Mouse (Mus musculus) gastrocnemius, postnatal 36 days (tissue): ENCODE data around the gene Rph3al. TPM values are rescaled to one million over a fixed set of nuclear protein-coding genes. Genes with fewer than 3 reads are reported as not detected.
A peak's percentile ranks its signal among the peaks of the same experiment; 100 is the strongest.

Experiments used
- DNase-seq, 2 experiments: peaks; one replicate each; pipeline ENCODE4 v3.0.0; 2022
- intact Hi-C: fragments of 180-260 bp; cut with DNase I; formaldehyde crosslinking; loops from one replicate; pipeline ENCODE4 v1.15.1; 2025
- total RNA-seq, 2 experiments: library from RNA; stranded (reverse); gene quantifications; 2 replicates each; pipeline ENCODE4 v1.2.3; 2021

The Rph3al gene
- total RNA-seq, 2 experiments from 2014 or later, result 9.4 to 11.0 TPM

DNA sequence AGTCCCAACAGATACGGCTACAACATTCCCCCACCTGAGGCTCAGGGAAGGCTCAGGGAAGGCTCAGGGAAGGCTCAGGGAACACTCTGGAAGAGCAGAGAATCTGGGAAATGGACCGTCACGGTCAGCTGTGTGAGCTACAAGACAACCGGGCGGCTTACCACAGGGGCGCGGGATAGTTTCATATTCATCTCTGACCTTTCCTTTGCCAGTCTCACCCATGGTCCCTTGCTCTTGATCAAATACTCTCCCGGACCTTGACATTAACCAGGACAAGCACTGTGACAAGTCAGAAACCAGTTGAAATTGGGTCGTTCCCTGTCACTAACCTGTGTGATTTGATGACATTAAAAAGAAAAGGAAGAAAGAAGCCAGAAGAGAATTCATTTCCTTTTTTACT is 16.7 kb upstream of the Rph3al start:
- DNase-seq, result no peak
- intact Hi-C loops, result no loop called here

DNA sequence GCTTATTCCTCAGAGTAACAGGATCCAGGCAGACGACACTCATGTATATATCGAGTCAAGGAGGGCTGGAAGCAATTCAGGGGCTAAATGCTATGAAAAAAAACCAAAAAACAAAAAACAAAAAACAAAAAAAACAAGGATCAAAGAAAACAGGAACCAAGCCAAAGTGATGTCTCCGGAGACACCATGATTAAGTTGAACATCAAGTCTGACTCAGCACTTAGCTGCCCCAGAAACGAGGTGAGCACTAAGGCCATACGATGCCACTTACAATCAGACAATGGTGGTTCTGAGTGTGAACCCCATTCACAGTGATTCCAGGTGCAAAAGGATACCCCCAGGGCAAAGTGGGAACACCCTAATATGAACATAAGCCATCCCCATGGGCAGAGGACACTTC is 13.7 kb upstream of the Rph3al start:
- intact Hi-C loops, result no loop called here
- no peak for DNase-seq

DNA sequence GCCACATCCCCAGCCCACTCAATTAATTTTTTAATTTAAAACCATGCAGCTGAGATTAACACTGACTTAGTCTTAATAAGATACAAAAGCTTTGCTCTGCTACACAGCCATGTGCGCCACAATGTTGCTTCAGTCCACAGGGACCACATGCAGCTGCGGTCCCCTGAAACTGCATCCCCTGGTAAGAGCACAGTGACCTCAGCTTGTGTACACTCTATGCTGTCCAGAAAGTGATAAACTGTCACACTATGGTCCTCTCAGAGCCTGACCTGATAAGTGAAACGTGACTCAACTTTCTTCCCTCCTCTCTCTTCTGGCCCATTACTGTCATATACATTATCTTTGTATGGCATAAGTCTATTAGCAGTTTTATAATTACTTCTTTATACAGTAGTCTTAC is 12.2 kb upstream of the Rph3al start:
- DNase-seq, result no peak

DNA sequence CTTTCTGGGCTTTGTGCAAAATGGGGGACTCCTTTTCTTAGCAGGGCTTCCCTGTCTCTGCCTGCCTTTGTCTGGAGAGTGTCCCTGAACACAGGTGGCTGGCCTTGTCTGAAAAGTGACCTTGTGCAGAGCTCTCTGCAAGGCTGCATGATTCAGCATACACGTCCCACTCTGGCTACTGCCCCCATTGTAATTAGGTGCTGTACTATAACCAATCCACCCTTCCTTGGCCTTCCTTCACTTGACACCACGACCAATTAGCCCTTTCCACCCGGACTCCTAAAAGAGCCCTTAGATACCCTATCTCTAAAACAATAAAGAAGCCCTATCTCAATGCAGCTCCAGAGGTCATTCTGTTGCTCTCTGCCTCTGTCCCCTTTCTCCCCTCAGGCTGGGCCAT is 10.6 kb upstream of the Rph3al start:
- intact Hi-C loops, result no loop called here
- no peak for DNase-seq

More for the DNA sequence above, 12.2 kb upstream of the Rph3al start:
- intact Hi-C loops, result no loop called here

DNA sequence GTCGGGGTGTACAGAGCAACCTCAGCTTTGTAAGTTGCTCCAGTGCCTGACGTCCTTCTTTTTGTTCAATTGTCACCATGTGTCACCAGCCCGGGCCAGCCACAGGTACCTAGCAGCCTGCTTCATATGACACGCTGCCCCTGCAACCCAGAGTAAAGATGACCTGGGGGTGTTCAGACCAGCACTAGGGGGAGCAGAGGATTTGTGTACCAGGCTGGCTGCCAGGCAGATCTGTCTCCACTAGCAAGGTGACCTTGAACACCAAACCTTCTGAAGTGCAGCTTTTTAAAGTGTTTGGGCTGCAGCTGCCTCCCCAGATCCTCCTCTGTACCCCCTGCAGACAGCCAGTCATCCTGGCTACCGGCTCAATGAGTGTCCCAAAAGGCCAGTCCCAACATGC is 9.0 kb upstream of the Rph3al start:
- intact Hi-C loops, result no loop called here
- no peak for DNase-seq

DNA sequence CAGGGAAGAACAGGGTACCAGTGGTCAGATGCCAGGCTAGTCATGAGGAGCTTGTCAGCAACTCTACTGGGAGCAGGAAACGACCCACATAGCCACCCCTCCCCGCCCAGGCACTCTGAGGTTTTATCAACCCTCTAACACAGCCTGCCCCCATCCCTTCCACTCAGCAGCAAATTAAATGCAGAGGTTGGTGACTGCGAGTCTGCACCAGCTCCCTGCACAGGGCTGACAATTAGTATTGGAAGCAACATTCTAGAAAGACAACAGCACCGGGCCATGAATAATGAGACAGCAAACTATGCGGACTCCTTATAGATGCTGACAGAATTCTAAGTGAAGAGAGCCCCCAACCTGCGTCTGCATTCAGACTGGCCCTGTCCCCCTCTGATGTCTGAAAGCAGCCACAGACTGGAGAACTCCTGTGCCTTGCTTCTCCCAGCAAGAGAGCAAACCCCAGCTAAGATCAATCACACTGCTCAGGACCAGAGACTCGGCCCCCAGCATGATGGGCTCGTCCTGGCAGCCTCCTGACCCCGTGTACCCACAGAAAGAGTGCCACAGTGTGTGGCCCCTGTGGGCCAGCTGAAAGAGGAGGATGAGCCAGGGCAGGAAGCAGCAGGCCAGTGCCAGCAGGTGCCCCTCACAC is 7.7 kb upstream of the Rph3al start:
- no peak for DNase-seq
- intact Hi-C loops, result no loop called here

DNA sequence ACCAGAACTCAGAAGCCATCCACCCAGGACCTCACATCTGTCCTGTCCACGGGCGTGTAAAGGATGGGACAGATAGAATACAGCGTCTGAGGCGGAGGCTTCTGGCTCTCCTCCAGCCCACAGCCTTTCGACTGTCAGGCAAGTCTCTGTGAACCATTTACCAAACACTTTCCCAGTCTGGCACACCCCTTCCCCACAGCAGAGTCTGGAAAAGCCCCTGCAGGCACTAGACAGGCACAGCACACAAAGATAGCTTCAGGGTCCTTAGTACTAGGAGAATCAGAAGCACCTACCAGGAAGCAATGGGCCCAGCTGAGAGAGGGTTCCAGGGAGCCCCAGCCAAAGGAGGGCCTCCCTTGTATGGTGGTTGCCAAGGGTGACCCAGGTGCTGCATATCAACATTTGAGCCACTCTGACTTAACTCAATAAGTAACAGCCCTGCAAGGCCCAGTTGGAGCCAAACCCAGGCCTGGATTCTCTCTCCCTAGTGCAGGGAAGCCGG is 808 bp downstream of the Rph3al start:
- no peak for DNase-seq
- intact Hi-C loops, result no loop called here

DNA sequence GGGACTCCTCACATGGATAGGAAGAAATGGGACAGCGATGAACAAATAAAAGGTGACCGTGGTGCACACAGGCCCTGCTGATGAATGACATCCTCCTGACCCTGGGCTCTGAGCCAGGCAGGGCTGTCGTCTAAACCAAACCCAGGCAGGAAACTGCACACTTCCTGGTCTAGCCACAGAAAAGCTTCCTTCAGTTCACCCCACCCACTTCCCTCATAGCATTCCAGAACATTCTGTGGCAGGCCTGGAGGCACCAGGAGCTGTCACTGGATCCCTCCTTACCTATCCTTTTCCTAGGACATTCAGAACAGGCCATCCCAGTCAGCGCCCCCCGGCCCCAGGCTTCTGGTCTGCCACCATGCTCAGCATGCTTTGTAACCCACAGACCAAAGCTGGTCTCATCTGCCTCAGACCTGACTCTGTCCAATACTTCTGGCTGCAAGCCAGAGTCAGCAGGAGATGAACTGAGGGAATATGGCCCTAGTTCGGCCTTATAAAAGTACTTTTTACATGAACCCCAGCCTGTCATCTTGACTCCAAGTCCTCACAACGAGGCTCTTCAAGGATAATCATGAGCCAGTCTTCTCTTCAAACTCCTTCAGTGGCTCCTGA is 2.3 kb downstream of the Rph3al start:
- intact Hi-C loops, result no loop called here
- DNase-seq, result peak; percentile 42 to 64

DNA sequence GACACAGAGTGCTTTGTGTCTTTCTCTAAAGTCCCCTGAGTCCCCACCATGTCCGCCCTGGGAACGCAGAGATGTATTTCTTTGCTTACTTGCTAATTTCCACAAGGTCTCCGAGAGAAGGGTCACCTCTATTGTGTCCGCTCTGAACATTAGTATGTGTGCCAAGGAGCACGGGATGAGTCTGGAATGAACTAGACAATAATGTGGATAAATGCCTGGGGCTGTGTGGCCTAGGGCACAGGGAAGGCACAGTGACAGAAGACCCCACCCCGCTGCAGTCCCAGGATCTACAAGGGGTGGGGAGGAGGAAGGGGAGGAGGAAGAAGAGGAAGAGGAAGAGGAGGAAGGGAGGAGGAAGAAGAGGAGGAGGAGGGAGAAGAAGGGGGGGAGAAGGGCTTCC is 3.8 kb downstream of the Rph3al start:
- intact Hi-C loops, result no loop called here

DNA sequence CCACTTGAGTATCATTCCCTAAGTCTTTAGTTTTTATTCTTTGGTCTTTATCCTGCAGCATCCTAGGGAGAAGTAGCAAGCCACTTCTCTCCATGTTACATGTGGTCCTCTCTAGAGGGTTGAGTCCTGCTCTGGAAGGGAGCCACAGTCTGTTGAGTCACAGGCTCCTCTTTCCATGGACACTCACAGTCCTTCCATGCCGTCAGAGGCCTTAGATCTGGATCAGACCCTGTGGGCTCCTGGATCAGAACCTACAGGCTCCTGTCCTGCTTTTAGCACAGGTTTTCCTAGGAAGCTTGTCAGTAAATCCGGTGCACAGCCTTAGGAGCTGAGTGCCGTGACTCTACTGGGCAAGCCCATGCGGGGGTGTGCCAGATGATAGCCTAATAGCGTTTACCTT is 4.9 kb downstream of the Rph3al start:
- intact Hi-C loops, result no loop called here

More for the DNA sequence above, 3.8 kb downstream of the Rph3al start:
- DNase-seq, result no peak

DNA sequence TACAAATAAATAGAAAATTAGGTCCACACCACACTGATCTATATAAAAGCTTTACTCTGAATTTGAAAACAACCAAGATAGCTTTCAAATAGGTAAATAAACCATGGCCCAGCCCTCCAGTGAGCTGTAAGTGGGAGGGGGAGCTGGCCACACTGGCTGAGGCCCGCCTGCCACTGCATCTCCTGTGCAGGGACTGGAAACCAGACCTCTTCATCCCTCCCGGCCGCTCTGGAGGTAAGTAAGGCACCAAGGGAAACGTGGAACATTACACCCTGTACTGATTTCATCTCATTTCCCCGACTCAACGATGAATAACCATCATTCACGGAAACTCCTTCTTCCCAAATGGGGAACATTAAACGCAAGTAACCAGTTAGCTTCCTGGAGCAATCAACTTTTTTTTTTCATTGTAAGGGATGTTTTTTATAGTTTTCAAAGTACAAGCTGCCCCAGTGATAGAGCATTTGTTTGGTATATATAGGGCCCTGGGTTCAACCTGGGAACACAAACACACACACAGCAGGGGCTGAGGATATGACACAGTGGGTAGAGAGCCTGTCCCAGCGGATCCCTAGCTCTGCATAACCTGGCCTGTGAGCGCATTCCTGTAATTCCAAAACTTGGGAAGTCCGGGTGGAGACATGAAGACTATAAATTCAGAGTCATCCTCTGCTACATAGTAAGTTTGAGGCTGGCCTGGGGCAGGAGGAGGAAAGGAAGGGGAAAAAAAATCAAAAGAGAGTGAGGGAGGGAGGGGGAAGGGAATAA is 7.1 kb downstream of the Rph3al start:
- intact Hi-C loops, result no loop called here
- DNase-seq, result no peak

More for the DNA sequence above, 4.9 kb downstream of the Rph3al start:
- no peak for DNase-seq

DNA sequence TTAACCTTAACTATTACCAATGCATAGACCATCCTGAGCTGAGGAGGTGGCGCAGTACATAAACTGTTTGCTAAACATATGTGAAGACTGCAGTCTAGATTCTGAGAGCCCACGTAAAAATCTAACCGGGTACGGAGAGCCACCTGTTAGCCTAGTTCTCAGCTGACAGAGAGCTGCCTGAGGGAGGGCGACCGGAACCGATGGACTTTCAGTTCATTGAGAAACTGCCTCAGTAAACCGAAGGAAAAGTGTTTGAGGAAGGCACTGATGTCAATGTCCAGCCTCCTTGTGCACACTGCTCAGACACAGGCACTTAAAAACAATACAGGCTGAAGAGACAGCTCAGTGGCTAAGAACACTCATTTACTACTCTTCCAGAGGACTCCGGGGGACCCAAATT is 8.0 kb downstream of the Rph3al start:
- intact Hi-C loops, result no loop called here

DNA sequence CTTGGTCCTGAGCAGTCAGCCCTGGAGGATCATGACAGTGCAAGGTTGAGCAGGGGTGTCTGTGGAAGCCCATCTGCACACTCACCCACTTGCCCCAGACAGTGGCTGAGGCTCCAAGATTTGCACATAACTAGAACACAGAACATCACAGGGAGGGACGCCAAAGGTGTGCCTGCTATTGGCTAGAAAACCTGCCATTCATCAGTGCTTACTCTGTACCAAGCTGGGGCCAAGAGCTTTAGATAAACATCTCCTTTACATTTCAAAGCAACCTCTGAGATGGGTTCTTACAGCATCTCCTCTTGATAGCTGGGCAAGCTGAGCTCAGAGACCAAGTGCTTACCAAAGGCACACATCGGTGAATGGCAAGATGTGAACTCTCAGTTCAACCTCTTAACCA is 10.3 kb downstream of the Rph3al start:
- DNase-seq, result no peak
- intact Hi-C loops, result no loop called here

More for the DNA sequence above, 8.0 kb downstream of the Rph3al start:
- no peak for DNase-seq

DNA sequence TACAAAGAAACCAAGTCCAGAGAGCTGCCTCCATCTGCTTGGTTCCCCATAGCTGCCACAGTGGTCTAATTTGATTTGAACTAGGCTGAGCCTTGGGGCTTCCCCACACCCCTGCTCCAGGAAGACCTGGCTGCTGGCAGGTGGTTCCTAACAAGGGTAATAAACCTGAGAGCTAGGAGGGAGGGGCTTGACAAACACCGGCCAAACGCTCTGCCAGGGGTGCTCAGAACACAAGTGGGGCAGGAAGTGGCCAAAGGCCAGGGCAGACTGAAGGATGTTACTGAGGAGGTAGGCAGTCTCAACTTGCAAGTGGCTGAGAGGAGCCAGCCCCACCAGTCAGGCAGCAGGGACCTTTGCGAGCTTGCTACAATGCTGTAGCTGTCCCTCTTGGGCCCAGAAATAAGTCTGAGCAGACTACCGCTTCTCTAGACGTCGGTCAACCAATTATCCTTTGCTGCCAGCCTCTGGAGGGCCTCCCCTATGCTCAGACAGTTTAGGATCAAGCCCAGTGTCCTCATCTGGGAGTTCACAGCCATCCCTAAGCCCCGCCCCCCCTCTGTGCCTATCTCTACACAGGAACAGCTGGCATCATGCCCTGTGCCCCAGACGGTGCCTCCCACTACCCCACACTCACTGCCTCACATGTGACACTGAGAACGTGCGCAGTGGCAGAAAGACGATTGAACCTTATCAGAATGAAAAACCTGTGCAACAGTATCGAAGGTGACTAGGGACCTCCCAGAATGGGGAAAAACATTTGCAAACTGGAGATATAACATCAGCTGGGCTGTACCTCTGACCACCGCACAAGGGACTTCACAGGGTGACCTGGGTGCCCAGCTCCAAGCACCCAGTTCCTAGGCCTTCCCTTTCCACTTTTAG is 11.6 kb downstream of the Rph3al start:
- DNase-seq, result no peak
- intact Hi-C loops, result no loop called here

DNA sequence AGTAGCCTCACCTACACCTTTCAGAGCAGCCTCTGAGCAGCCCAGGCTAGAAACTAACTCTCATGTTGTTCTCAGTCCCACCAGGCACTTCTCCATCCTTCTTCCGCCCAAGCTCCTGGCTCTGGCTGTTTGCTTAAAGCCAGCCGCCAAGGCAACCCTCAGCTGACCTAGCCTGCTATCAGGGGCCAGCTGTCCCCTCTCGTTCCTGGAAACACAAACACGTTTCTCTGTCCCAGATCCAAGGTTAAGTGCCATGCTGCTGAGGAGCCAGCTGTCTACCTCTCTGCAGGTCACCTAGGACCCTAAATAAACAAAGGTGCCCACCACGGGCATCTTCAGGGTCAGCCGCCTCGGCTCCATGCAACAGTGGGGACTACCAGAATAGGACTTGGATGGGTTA is 12.4 kb downstream of the Rph3al start:
- intact Hi-C loops, result no loop called here
- no peak for DNase-seq

DNA sequence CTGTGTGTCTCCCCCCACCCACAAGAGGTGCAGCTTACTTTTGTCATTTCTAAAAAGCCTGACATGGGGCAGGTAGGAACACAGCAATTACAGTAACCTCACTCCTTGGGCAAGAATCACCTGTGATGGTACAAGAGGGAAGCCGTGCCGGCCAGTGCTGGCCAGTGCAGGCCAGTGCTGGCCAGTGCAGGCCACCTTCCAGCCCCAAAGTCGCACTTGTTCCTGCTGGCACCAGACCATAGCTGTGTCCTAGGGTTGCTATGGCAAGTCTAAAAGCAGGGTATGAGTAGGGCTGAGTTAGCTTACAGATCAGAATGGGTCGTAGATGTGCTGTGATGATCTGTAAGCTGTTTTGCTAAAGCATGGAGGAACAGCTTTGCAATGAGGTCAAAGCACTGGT is 15.5 kb downstream of the Rph3al start:
- DNase-seq, result no peak
- intact Hi-C loops, result no loop called here

DNA sequence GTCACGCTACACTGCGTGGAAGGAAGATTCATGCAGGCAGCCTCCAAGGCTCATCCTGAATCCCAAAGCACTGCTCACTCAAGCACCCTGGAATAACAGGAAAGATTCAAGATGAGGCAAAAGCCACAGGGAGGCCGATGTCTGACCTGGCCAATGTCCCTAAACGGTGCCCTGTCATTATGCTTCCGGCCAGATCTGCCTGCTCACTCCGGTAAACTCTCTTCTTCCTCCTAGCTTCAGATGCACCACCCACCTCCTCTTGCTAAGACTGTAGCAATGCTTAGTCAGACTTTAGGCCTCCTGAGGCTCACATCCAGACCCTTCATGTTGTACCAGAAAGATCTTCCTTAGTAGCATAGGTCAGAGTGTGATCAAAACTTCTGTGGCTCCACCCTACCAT is 19.1 kb downstream of the Rph3al start:
- DNase-seq, result no peak
- intact Hi-C loops, result no loop called here

DNA sequence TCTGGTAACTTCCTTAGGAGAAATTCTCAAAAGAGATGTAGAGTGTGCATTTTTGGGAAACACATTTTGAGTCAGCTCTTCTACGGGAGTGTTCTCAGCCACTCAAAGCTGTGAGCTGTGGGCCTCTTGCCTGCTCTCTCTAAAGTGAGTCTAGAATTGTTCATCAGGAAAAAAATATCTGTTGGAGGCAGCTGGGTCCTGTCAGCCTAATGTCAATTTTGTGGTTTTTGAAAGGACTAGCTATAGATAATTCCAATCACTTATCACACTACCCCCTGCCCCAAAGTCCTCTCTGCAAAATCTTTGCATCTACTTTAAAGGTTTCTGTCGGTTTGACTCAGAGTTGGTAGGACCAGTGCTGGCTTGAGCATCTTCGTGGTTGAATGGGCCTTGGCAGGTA is 20.9 kb downstream of the Rph3al start:
- no peak for DNase-seq
- intact Hi-C loops, result no loop called here

DNA sequence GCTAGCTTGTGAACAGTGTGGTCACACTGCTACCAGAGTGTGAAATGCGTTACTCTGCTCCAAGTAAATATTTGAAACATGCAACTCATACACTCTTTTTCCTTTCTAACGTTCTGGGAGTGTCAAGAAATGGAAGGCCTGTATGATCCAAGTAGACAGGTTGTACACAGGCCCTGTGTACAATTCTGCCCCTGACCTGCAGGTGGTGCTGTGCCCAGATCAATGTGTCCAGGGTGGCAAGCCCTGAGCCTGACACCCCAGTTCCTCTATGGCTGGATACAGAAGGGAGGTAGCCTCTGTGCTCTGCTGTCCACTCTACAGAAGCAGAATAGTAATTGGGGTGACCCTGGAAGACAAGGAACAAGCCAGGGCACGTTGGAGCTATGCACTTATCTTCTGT is 24.3 kb downstream of the Rph3al start:
- peak; percentile 46 to 47 for DNase-seq

DNA sequence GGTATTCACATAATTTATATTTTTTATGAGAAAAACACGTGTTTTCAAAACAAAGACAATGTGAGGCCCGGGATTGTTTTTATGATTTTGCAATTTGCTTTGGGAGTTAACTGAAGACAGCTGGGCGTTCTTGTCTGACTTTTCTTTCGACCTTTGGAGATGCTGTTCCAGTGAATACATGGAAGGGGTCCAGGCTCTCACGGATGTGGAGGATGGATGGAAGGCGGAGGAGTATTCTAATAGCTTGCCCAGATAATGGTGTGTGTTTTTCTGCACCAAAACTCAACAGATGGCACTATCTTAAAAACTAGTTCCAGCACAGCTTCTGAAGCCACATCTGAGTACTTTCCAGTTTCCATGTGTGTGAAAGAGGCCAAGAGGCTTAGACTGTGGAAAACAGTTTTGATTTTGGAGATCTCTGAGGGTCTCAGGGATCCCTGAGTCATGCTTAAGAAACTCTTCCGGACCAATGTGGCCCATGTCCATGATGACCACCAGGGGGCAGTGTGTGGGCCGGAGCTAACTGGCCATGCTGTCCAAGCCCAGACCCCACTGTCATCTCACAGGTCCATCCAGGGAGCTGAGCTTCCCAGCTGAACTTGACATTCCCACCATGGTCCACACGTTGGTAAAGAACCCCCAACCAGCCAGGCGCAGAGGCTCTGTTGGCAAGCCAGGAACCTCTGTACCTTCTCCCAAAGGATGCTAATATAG is 25.1 kb downstream of the Rph3al start:
- intact Hi-C loops, result no loop called here
- DNase-seq, result peak; percentile 48 to 59

More for the DNA sequence above, 24.3 kb downstream of the Rph3al start:
- intact Hi-C loops, result loop anchor here (1.0 kb wide), 1 partner anchor 53 kb away; no protein-coding TSS in a partner anchor
